In the genomic region with DNA sequence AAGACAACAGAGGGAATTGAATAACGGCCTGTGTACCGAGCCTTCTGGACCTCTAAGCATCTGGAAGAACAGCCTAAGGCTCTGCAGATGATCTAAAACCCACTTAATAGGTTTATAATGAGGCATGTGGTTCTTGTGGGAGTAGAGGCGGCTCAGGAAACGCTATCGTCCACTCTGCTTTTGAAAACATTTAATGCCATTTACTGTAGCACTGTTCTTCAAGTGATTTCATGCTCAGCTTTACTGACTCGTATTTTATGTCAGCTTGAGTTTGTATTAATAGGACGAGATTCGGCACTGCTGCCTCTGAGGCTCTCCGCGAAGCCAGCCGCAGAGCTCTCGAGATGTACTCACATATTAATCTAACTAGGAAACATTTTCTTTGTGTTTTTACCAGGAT, we compare ENCODE assay signal across 8 mouse cellular contexts.
A peak's percentile ranks its signal among the peaks of the same experiment; 100 is the strongest.
DNase-seq lines count a peak whose midpoint lies in the region; ATAC-seq lines count a peak whose summit lies in the region.

No protein-coding gene starts in this region.

- H3K9ac ChIP-seq in heart, embryonic 15.5 days = 0 out of 2 replicates have a peak overlapping the region, but pooled peaks have one; percentile 16
- H3K9ac ChIP-seq in intestine, embryonic 16.5 days (ENCODE audit: low read depth, low read length) = no peak overlapping the region
- H3K9ac ChIP-seq in neural tube, embryonic 13.5 days = no peak overlapping the region; the same call in 1 of the 2 replicates

- no peaks in the 10 kb centered on the region for H3K36me3 ChIP-seq in heart, embryonic 15.5 days
- no peaks in the 10 kb centered on the region for H3K36me3 ChIP-seq in embryonic facial prominence, embryonic 10.5 days (replicated peaks)
- H3K36me3 ChIP-seq in intestine, embryonic 16.5 days (ENCODE audit: control insufficient read depth, insufficient read depth, low read length) = no peaks in the 10 kb centered on the region
- no peaks in the 10 kb centered on the region for H3K36me3 ChIP-seq in neural tube, embryonic 13.5 days

- no peaks in the 10 kb centered on the region for H3K9me3 ChIP-seq in heart, embryonic 15.5 days (replicated peaks)
- H3K9me3 ChIP-seq in embryonic facial prominence, embryonic 10.5 days = no peaks in the 10 kb centered on the region
- H3K9me3 ChIP-seq in intestine, embryonic 16.5 days (ENCODE audit: control insufficient read depth, low read length) = no peaks in the 10 kb centered on the region
- no peaks in the 10 kb centered on the region for H3K9me3 ChIP-seq in neural tube, embryonic 13.5 days

- peak overlapping the region; percentile 47 for H3K4me2 ChIP-seq in heart, embryonic 15.5 days
- peak overlapping the region; percentile 38 for H3K4me2 ChIP-seq in intestine, embryonic 16.5 days (ENCODE audit: low read depth, low read length)
- H3K4me2 ChIP-seq in neural tube, embryonic 13.5 days = peak overlapping the region; percentile 26

- intact Hi-C loops in heart, postnatal 36 days (cut with DNase I) = no loop called here

- no peak for DNase-seq in heart, postnatal 36 days
- DNase-seq in embryonic facial prominence, embryonic 10.5 days (ENCODE audit: low spot score) = peak; percentile 41
- no peak for DNase-seq in cerebellum, postnatal 36 days
- DNase-seq in cerebellum, postnatal 14 days = no peak
- DNase-seq in layer of hippocampus, adult 8-10 months (ENCODE audit: low spot score in 2 of 2) = no peak

- peaks cover 16% of the 10 kb centered on the region for H3K4me1 ChIP-seq in heart, embryonic 15.5 days (replicated peaks)
- peaks cover 24% of the 10 kb centered on the region for H3K4me1 ChIP-seq in embryonic facial prominence, embryonic 10.5 days
- peaks cover 20% of the 10 kb centered on the region; the same call in 1 of the 2 replicates for H3K4me1 ChIP-seq in intestine, embryonic 16.5 days (ENCODE audit: control insufficient read depth, insufficient read depth, low read length)
- H3K4me1 ChIP-seq in neural tube, embryonic 13.5 days (replicated peaks) = peaks cover 22% of the 10 kb centered on the region

- WGBS in heart, embryonic 15.5 days = 31% methylated on average over 12 of the region's 12 CpGs
- 33% methylated on average over 12 of the region's 12 CpGs for WGBS in embryonic facial prominence, embryonic 10.5 days
- WGBS in intestine, embryonic 16.5 days = 20% methylated on average over 12 of the region's 12 CpGs
- WGBS in neural tube, embryonic 13.5 days = 21% methylated on average over 12 of the region's 12 CpGs

- H3K27me3 ChIP-seq in heart, embryonic 15.5 days = no peaks in the 10 kb centered on the region
- no peaks in the 10 kb centered on the region for H3K27me3 ChIP-seq in embryonic facial prominence, embryonic 10.5 days (replicated peaks; ENCODE audit: low read depth, poor library complexity, severe bottlenecking)
- H3K27me3 ChIP-seq in intestine, embryonic 16.5 days (replicated peaks; ENCODE audit: control insufficient read depth, insufficient read depth, low read length) = no peaks in the 10 kb centered on the region
- no peaks in the 10 kb centered on the region for H3K27me3 ChIP-seq in neural tube, embryonic 13.5 days

- peak overlapping the region; percentile 66 for H3K27ac ChIP-seq in heart, embryonic 15.5 days
- H3K27ac ChIP-seq in embryonic facial prominence, embryonic 10.5 days (replicated peaks) = peak overlapping the region; percentile 66; the same call in 1 of the 2 replicates
- peak overlapping the region; percentile 50; the same call in 1 of the 2 replicates for H3K27ac ChIP-seq in intestine, embryonic 16.5 days (ENCODE audit: low read length)
- H3K27ac ChIP-seq in neural tube, embryonic 13.5 days (replicated peaks) = peak overlapping the region; percentile 80

- H3K4me3 ChIP-seq in heart, embryonic 15.5 days = peak overlapping the region; percentile 11; the same call in 1 of the 2 replicates
- peak overlapping the region; percentile 13; the same call in 1 of the 2 replicates for H3K4me3 ChIP-seq in embryonic facial prominence, embryonic 10.5 days
- no peak overlapping the region for H3K4me3 ChIP-seq in intestine, embryonic 16.5 days (ENCODE audit: low read length)
- no peak overlapping the region for H3K4me3 ChIP-seq in neural tube, embryonic 13.5 days

- ATAC-seq in heart, embryonic 15.5 days (replicated peaks; ENCODE audit: insufficient number of reproducible peaks, insufficient read depth, low FRiP score, low read depth) = peak; percentile 33; the same call in 1 of the 2 replicates
- ATAC-seq in intestine, embryonic 16.5 days = peak; percentile 57
- ATAC-seq in neural tube, embryonic 13.5 days (ENCODE audit: low read depth) = peak; percentile 76

Comparison
In these comparisons a context has a peak if more than half of its experiments do, and no peak if none do; other contexts are left out.
1. H3K4me3 ChIP-seq: peak in heart, embryonic 15.5 days (single experiment) and embryonic facial prominence, embryonic 10.5 days (single experiment); none in intestine, embryonic 16.5 days (single experiment) and neural tube, embryonic 13.5 days (single experiment).
2. Peak in every context shown above with its lines, with median percentiles within 50 percentile points of each other: ATAC-seq, H3K27ac ChIP-seq and H3K4me2 ChIP-seq.